Mouse (Mus musculus) kidney, adult 2 months (tissue): ENCODE data around the gene Dhrs4.

Source experiments
- CTCF ChIP-seq: fragments of 200-500 bp; conservative IDR thresholded peaks from 2 replicates; pipeline ENCODE4 v1.5.1; 2011; ENCODE audit warnings: low read depth, mild to moderate bottlenecking, control low read depth, low read length, moderate library complexity, mixed read lengths; ENCODE audit not compliant: insufficient read depth, insufficient read length
- POLR2A ChIP-seq: fragments of 200-500 bp; IDR thresholded peaks from one replicate; pipeline ENCODE4 v1.6.1; 2011; ENCODE audit warnings: low read depth, low read length, control low read depth

DNA sequence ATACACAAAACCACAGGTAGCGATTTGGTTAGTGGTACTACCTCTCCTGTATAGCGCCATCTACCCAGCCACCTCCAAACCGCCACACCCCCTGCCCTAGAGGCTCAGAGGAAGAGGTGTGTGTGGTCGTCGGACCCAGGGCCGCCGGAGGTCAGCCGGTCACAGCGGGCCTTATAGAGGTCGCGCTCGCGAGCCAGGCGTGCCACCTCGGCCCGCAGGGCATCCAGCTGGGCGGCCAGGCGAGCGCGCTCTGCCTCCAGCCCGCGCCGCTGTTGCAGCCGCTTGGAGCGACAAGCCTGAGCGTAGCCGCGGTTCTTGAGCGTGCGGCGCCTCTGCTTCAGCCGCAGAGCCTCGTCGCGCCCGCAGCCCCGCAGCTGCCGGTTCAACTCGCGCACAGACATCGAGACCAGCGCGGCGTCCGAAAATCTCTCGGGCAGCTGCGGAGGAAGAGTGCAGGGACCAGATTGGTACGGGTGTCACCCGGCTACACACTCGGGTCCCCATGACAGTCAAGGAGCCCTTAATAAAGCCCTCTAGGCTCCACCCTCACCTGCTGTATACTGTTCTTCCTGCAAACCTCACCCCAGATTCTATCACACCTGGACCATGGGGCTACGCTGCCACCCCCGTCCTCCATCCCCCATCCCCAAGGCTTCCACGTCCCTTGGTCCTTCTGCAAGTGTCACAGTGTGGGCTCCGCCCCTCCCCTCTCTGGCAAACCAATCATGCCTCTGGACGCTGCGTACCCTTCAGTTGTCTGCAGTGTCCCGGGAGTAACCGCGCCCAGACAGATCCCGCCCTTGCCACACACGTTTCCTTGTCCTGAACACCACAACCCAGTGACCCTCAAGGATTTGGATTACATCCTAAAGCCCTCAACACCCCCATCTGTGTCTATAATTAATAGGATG lies 42.1 kb downstream of the Dhrs4 start:
- TF ChIP-seq CTCF (no peak), POLR2A (no peak)
